Mouse (Mus musculus): ENCODE data around the gene Etl4. TPM values are rescaled to one million over a fixed set of nuclear protein-coding genes. Genes with fewer than 3 reads are reported as not detected.

Etl4 gene
- polyA plus RNA-seq, 1 experiment, result 19.0 TPM

DNA sequence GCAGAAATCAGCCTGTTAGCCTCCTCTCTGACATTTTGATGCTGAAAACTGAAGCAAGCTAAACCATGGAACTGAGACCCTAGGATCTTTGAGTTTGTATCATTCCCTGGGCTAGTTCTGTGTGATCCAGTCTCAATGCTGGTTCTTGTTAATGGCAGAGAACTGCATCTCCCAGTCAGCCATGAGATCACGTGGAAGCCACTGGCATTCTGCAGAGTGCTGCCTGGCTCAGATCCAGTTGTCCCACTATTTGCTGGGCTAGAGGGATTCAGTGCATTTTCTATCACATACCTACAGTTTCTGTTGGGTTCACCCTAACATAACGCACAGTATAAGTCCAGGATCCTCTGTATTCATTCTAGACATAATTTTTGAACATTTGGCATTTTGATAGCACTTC, 524.1 kb downstream of the Etl4 start:
- H3K36me3 ChIP-seq (ENCODE audit: control insufficient read depth, insufficient read depth, low read length), result no peaks in the 10 kb centered on the region
- H3K4me3 ChIP-seq (ENCODE audit: low read depth, low read length), result no peak overlapping the region
- WGBS, result 70% methylated on average over 2 of the region's 2 CpGs
- no peaks in the 10 kb centered on the region for H3K4me1 ChIP-seq (ENCODE audit: control insufficient read depth, insufficient read depth, insufficient read length, low read length)
- H3K27ac ChIP-seq (ENCODE audit: insufficient read depth, low read depth, low read length), result no peak overlapping the region
- H3K27me3 ChIP-seq (ENCODE audit: control insufficient read depth, insufficient read depth, low read length), result no peaks in the 10 kb centered on the region
- TF ChIP-seq CTCF (IDR thresholded peaks at IDR 0.05; ENCODE audit: extremely low read depth, insufficient read length, insufficient replicate concordance, low read depth, low read length) (no peak), POLR2A (IDR thresholded peaks at IDR 0.05; ENCODE audit: low read depth, low read length) (no peak)

DNA sequence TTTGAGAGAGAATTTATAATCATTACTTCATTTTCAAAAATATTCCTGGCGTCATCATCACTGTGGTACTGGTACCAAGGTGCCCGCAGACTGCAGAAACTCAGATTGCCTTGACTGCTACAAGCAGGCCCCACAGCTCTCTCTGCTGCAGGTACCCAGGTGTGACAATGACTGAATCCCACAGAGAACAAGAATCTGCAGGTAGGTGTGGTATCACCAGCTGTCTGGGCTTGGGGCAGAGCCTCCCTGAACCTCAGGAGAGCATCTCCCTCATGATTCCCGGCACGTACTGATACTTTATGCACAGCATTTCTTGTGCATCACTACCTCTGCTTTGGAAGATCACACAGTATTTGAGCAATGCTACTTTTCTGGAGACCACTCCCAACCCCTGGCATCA, 526.0 kb downstream of the Etl4 start:
- WGBS, result 87% methylated on average over 4 of the region's 4 CpGs
- Histone ChIP-seq H3K27me3 (ENCODE audit: control insufficient read depth, insufficient read depth, low read length) (no peaks in the 10 kb centered on the region), H3K4me3 (ENCODE audit: low read depth, low read length) (no peak overlapping the region), H3K36me3 (ENCODE audit: control insufficient read depth, insufficient read depth, low read length) (no peaks in the 10 kb centered on the region), H3K27ac (ENCODE audit: insufficient read depth, low read depth, low read length) (no peak overlapping the region), H3K4me1 (ENCODE audit: control insufficient read depth, insufficient read depth, insufficient read length, low read length) (no peaks in the 10 kb centered on the region)
- TF ChIP-seq POLR2A (IDR thresholded peaks at IDR 0.05; ENCODE audit: low read depth, low read length), result no peak
- TF ChIP-seq CTCF (IDR thresholded peaks at IDR 0.05; ENCODE audit: extremely low read depth, insufficient read length, insufficient replicate concordance, low read depth, low read length), result no peak

DNA sequence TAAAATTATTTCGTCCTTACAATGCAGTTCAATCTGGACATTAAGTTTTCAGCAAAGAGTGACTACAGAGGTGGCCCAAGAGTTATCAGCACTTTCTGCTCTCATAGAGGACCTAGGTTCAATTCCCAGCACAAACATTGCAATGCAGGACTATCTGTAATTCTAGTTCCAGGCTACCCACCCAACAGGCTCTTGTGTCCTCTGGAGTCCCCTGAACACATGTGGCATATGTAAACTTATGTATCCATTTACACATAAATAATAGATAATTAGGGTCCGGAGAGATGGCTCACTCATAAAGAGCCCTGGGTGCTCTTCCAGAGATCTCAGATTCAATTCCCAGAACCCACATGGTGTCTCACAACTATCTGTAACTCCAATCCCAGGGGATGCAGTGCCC, 533.2 kb downstream of the Etl4 start:
- Histone ChIP-seq H3K27me3 (ENCODE audit: control insufficient read depth, insufficient read depth, low read length) (no peaks in the 10 kb centered on the region), H3K36me3 (ENCODE audit: control insufficient read depth, insufficient read depth, low read length) (no peaks in the 10 kb centered on the region), H3K4me3 (ENCODE audit: low read depth, low read length) (no peak overlapping the region), H3K27ac (ENCODE audit: insufficient read depth, low read depth, low read length) (no peak overlapping the region), H3K4me1 (ENCODE audit: control insufficient read depth, insufficient read depth, insufficient read length, low read length) (no peaks in the 10 kb centered on the region; the same call in 1 of the 2 replicates)
- WGBS, result 86% methylated on average over 2 of the region's 2 CpGs
- no peak for TF ChIP-seq POLR2A (IDR thresholded peaks at IDR 0.05; ENCODE audit: low read depth, low read length)
- TF ChIP-seq CTCF (IDR thresholded peaks at IDR 0.05; ENCODE audit: extremely low read depth, insufficient read length, insufficient replicate concordance, low read depth, low read length), result no peak

GRCm38 (mm10) chr2:20443671-20444440, 534.3 kb downstream of the Etl4 start:
- no peaks in the 10 kb centered on the region; the same call in 1 of the 2 replicates for H3K4me1 ChIP-seq (ENCODE audit: control insufficient read depth, insufficient read depth, insufficient read length, low read length)
- no peaks in the 10 kb centered on the region for H3K27me3 ChIP-seq (ENCODE audit: control insufficient read depth, insufficient read depth, low read length)
- H3K36me3 ChIP-seq (ENCODE audit: control insufficient read depth, insufficient read depth, low read length), result no peaks in the 10 kb centered on the region
- WGBS, result 74% methylated on average over 10 of the region's 10 CpGs
- H3K27ac ChIP-seq (ENCODE audit: insufficient read depth, low read depth, low read length), result no peak overlapping the region
- no peak for TF ChIP-seq POLR2A (IDR thresholded peaks at IDR 0.05; ENCODE audit: low read depth, low read length)
- TF ChIP-seq CTCF (IDR thresholded peaks at IDR 0.05; ENCODE audit: extremely low read depth, insufficient read length, insufficient replicate concordance, low read depth, low read length), result no peak
- no peak overlapping the region for H3K4me3 ChIP-seq (ENCODE audit: low read depth, low read length)

DNA sequence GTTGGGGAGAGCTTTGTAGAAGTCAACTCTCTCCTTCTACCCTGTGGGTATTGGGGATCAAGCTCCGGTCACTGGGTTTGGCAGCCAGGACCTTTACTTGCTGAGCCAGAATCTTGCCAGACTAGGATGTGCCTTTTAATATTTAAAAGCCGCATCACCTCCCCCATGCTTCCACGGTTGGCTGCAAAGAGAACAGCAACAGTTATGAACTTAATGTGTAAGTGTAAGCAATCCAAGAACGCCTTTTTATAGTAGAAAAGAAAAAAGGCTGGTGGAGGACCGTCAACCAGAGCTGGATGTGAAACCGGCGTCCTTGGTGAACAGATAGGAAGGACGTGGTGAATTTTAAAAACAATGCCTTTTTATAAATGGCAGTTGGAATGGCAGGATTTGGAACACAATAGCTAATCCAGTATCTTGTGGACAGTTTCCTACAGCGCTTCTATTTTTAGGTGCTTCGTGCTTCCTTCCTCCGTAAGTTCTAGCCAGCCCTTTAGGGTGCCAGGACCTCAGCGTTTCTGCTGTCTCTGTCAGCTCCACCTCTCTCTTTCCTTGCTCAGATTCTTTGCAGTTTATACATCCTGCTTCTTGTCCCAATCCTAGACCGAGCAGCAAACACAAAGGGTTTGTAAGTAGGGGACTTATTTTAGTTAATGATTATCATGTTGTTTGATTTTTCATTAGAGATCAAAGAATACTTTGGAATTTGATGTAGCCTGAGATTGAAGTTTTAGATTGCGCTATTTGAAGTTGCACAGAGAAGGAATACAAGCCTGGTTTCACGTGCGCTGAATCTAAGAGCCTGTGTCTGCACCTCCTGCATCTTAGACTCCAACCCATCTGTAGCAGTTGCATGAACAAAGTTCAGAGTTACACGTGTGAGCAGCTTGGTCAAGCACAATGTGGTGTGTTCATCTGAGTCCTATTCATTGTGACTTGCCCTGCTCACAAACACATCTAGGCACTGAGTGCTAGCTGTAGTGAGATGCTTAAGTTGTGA, 535.9 kb downstream of the Etl4 start:
- H3K27me3 ChIP-seq (ENCODE audit: control insufficient read depth, insufficient read depth, low read length), result no peaks in the 10 kb centered on the region
- WGBS, result 21% methylated on average over 17 of the region's 17 CpGs
- no peak overlapping the region for H3K27ac ChIP-seq (ENCODE audit: insufficient read depth, low read depth, low read length)

DNA sequence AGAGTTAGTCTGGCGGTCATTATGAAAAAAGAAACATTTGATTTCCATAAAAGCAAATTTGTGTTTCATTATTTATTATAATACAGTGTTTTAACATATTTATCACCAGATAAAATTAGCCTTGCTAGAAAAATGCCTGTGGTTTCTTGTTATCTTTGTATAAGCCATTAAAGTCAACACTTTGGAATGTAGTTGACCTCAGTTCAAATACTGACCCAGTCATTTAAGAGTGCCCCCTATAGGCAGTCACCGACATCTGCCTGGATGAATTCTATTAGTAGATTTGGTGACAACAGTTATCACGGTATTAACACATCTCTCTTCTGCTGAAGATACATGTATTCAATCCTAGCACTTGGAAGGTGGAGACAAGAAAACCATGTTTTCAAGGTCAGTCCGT, 536.6 kb downstream of the Etl4 start:
- Histone ChIP-seq H3K36me3 (ENCODE audit: control insufficient read depth, insufficient read depth, low read length) (no peaks in the 10 kb centered on the region), H3K27me3 (ENCODE audit: control insufficient read depth, insufficient read depth, low read length) (no peaks in the 10 kb centered on the region), H3K27ac (ENCODE audit: insufficient read depth, low read depth, low read length) (no peak overlapping the region), H3K4me3 (ENCODE audit: low read depth, low read length) (no peak overlapping the region), H3K4me1 (ENCODE audit: control insufficient read depth, insufficient read depth, insufficient read length, low read length) (no peaks in the 10 kb centered on the region; the same call in 1 of the 2 replicates)
- WGBS, result 32% methylated on average over 4 of the region's 4 CpGs
- TF ChIP-seq CTCF (IDR thresholded peaks at IDR 0.05; ENCODE audit: extremely low read depth, insufficient read length, insufficient replicate concordance, low read depth, low read length) (no peak), POLR2A (IDR thresholded peaks at IDR 0.05; ENCODE audit: low read depth, low read length) (no peak)

More for the DNA sequence above, 535.9 kb downstream of the Etl4 start:
- Histone ChIP-seq H3K36me3 (ENCODE audit: control insufficient read depth, insufficient read depth, low read length) (no peaks in the 10 kb centered on the region), H3K4me3 (ENCODE audit: low read depth, low read length) (no peak overlapping the region), H3K4me1 (ENCODE audit: control insufficient read depth, insufficient read depth, insufficient read length, low read length) (no peaks in the 10 kb centered on the region; the same call in 1 of the 2 replicates)
- TF ChIP-seq POLR2A (IDR thresholded peaks at IDR 0.05; ENCODE audit: low read depth, low read length), result no peak
- TF ChIP-seq CTCF (IDR thresholded peaks at IDR 0.05; ENCODE audit: extremely low read depth, insufficient read length, insufficient replicate concordance, low read depth, low read length), result no peak

GRCm38 (mm10) chr2:20450945-20451344, 541.4 kb downstream of the Etl4 start:
- WGBS, result 45% methylated on average over 3 of the region's 3 CpGs
- no peaks in the 10 kb centered on the region for H3K36me3 ChIP-seq (ENCODE audit: control insufficient read depth, insufficient read depth, low read length)
- H3K4me3 ChIP-seq (ENCODE audit: low read depth, low read length), result no peak overlapping the region
- TF ChIP-seq CTCF (IDR thresholded peaks at IDR 0.05; ENCODE audit: extremely low read depth, insufficient read length, insufficient replicate concordance, low read depth, low read length) (no peak), POLR2A (IDR thresholded peaks at IDR 0.05; ENCODE audit: low read depth, low read length) (no peak)
- no peaks in the 10 kb centered on the region for H3K27me3 ChIP-seq (ENCODE audit: control insufficient read depth, insufficient read depth, low read length)
- no peak overlapping the region for H3K27ac ChIP-seq (ENCODE audit: insufficient read depth, low read depth, low read length)
- no peaks in the 10 kb centered on the region for H3K4me1 ChIP-seq (ENCODE audit: control insufficient read depth, insufficient read depth, insufficient read length, low read length)

All from small intestine, adult 2 months (tissue).